Mouse (Mus musculus): ENCODE data around the gene Slc25a25. TPM values are rescaled to one million over a fixed set of nuclear protein-coding genes. Genes with fewer than 3 reads are reported as not detected.

The Slc25a25 gene
- total RNA-seq (2012; rRNA removed), result 22.1 and 23.4 TPM in 2 replicates

DNA sequence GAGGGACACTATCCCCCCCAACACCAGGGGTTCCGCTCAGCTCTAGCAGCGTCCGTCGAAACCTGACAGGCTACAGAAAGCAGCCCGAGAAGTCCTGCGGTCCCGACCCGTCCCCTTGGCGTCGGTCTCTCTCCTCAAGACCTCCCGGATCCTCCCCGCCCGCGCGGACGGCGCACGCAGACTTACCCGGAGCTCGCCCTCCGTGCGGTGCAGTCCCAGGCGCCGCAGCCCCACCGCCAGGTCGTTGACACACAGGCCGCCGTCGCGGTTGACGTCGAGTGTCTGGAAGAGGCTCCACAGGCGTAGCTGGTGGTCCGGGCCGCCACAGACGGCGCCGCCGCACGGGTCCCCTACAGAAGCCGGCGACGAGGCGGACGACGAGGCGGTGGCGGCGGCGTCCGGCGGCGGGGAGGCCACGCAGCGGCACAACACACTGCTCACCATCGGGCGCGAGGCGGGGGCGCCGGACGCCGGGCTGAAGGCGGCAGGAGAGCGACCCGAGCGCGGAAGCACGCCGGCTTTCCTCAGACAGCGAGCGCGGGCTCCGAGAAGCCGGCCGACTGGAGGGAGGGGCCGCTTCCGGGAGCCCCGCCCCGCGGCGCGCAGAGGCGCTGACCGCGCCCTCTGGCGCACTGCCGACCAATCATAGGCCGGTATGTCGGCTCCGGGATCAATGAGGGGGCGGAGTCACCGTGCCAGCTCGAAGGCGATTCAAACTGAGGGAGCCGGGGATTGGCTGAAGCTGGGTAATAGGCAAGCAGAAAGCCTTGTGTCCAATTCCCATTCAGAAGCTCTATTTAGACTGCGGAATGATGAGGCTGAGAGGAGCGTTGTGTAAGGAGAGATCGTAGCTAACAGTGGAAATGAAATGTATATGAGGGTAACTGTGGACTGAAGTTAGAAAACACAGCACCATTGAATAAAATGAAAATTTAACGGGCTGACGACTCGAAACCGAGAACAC, at the start of gene Slc25a25:
Gene Slc25a25 (minus strand): TSS at position 565 of the 964 bp plus-strand sequence.
- peak; percentile 96 for DNase-seq (ENCODE audit: low read depth, low spot score)
- Histone ChIP-seq H3K27ac (ENCODE audit: insufficient read depth, low read depth, low read length, poor library complexity, severe bottlenecking) (no peak within 1 kb of the TSS; the same call in 1 of the 2 replicates), H3K4me1 (ENCODE audit: control insufficient read depth in 2 of 2, insufficient read depth in 2 of 2, low read length in 2 of 2, poor library complexity in 1 of 2) (peaks cover 5 to 25% of the 10 kb centered on the region in 2 experiments; a peak in 2 of 4 replicates), H3K4me3 (ENCODE audit: insufficient read depth in 1 of 2, low read depth in 1 of 2, low read length in 2 of 2, poor library complexity in 1 of 2, severe bottlenecking in 1 of 2) (peak within 1 kb of the TSS; percentile 85 to 91), H3K36me3 (ENCODE audit: control insufficient read depth, insufficient read depth, low read length, poor library complexity, severe bottlenecking) (no peaks in the 10 kb centered on the region), H3K9me3 (ENCODE audit: control insufficient read depth, insufficient read depth, low read depth, low read length) (no peaks in the 10 kb centered on the region), H3K9ac (ENCODE audit: insufficient read depth, low read depth, low read length, poor library complexity, severe bottlenecking) (peak within 1 kb of the TSS; percentile 83)
- TF ChIP-seq ZC3H11A (IDR thresholded peaks at IDR 0.05; ENCODE audit: borderline replicate concordance, low read depth, low read length) (no peak), CHD2 (IDR thresholded peaks at IDR 0.05; ENCODE audit: low read depth, low read length) (no peak), MAFK (IDR thresholded peaks at IDR 0.05; ENCODE audit: insufficient read depth, low read depth, low read length) (no peak), ZNF384 (IDR thresholded peaks at IDR 0.05; ENCODE audit: low read depth, low read length) (no peak), HCFC1 (IDR thresholded peaks at IDR 0.05; ENCODE audit: borderline replicate concordance, insufficient read depth, low read length) (no peak)
- in situ Hi-C loops (cut with MboI; ENCODE audit: low sequenced_read_pairs in 2 of 2, unreplicated experiment in 2 of 2), result no loop called here

DNA sequence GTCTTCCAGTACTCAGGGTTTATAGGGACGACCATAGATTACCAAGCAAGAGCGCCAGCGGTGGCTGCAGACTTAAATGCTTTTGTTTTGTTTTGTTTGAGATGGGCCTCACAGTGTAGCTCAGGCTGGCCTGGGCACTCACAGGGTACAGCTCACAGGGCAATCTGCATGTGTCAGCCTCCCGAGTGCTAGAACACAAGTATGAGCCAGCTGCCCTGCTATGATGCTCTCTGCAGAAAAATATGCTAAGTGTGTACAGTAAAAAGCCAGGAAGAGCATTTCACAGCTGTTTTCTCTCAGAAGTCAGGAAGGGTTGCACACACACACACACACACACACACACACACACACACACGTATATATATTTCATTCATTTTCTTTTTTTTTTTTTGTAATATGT, 49.2 kb upstream of the Slc25a25 start:
- H3K9me3 ChIP-seq (ENCODE audit: control insufficient read depth, insufficient read depth, low read depth, low read length), result no peaks in the 10 kb centered on the region
- no peak overlapping the region for H3K9ac ChIP-seq (ENCODE audit: insufficient read depth, low read depth, low read length, poor library complexity, severe bottlenecking)
- no peak overlapping the region for H3K4me3 ChIP-seq (ENCODE audit: insufficient read depth in 1 of 2, low read depth in 1 of 2, low read length in 2 of 2, poor library complexity in 1 of 2, severe bottlenecking in 1 of 2)
- no peaks in the 10 kb centered on the region for H3K36me3 ChIP-seq (ENCODE audit: control insufficient read depth, insufficient read depth, low read length, poor library complexity, severe bottlenecking)
- H3K4me1 ChIP-seq (ENCODE audit: control insufficient read depth in 2 of 2, insufficient read depth in 2 of 2, low read length in 2 of 2, poor library complexity in 1 of 2), result peaks cover 5 to 13% of the 10 kb centered on the region in 2 experiments; a peak in 3 of 4 replicates
- DNase-seq (ENCODE audit: low read depth, low spot score), result no peak
- no peak overlapping the region for H3K27ac ChIP-seq (ENCODE audit: insufficient read depth, low read depth, low read length, poor library complexity, severe bottlenecking)
- in situ Hi-C loops (cut with MboI; ENCODE audit: low sequenced_read_pairs in 2 of 2, unreplicated experiment in 2 of 2), result no loop called here
- TF ChIP-seq ZC3H11A (IDR thresholded peaks at IDR 0.05; ENCODE audit: borderline replicate concordance, low read depth, low read length) (no peak), ZNF384 (IDR thresholded peaks at IDR 0.05; ENCODE audit: low read depth, low read length) (no peak), HCFC1 (IDR thresholded peaks at IDR 0.05; ENCODE audit: borderline replicate concordance, insufficient read depth, low read length) (no peak), CHD2 (IDR thresholded peaks at IDR 0.05; ENCODE audit: low read depth, low read length) (no peak), MAFK (IDR thresholded peaks at IDR 0.05; ENCODE audit: insufficient read depth, low read depth, low read length) (no peak)

DNA sequence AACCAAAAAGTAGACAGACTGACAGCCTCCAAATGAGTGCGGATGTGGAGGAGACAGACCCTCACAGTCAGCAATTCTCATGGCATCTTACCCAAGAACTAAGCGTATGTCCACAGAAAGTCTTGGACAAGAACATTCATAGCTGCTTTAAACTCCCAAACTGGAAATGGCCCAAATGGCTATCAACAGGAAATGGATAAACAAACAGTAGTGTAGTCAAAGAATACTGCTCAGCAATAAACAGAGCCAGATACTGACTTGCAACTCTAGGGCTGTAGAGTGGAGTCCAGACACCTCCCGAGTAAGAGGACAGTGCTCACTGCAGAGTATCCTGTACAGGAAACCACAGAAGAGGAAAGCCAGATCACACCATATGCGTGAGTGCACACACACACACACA, 48.1 kb upstream of the Slc25a25 start:
- no peak for DNase-seq (ENCODE audit: low read depth, low spot score)
- H3K4me1 ChIP-seq (ENCODE audit: control insufficient read depth in 2 of 2, insufficient read depth in 2 of 2, low read length in 2 of 2, poor library complexity in 1 of 2), result peaks cover 5 to 13% of the 10 kb centered on the region in 2 experiments; a peak in 3 of 4 replicates
- H3K9ac ChIP-seq (ENCODE audit: insufficient read depth, low read depth, low read length, poor library complexity, severe bottlenecking), result no peak overlapping the region
- H3K9me3 ChIP-seq (ENCODE audit: control insufficient read depth, insufficient read depth, low read depth, low read length), result no peaks in the 10 kb centered on the region
- no peaks in the 10 kb centered on the region for H3K36me3 ChIP-seq (ENCODE audit: control insufficient read depth, insufficient read depth, low read length, poor library complexity, severe bottlenecking)
- in situ Hi-C loops (cut with MboI; ENCODE audit: low sequenced_read_pairs in 2 of 2, unreplicated experiment in 2 of 2), result no loop called here
- no peak overlapping the region for H3K27ac ChIP-seq (ENCODE audit: insufficient read depth, low read depth, low read length, poor library complexity, severe bottlenecking)
- H3K4me3 ChIP-seq (ENCODE audit: insufficient read depth in 1 of 2, low read depth in 1 of 2, low read length in 2 of 2, poor library complexity in 1 of 2, severe bottlenecking in 1 of 2), result no peak overlapping the region
- TF ChIP-seq CHD2 (IDR thresholded peaks at IDR 0.05; ENCODE audit: low read depth, low read length), result no peak

DNA sequence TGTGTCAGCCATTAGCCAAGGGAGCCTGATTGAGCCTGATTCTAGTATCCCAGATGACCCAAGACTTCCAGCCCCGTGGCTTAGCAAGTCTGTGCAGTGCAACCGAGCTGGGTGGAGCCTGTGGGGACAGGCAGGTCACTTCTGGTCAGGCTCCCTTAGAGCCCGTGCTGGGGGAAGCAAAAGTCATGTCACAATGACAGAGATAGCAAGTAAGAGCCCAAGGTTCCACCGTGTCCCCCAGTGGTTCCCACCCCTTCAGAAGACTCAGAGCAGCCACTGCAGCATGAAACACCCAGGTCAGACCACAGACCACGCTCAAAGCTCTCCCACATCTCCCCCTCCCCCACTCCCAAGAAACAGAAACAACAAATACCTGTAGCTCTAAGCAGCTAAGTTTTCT, 44.9 kb upstream of the Slc25a25 start:
- no peak overlapping the region for H3K9ac ChIP-seq (ENCODE audit: insufficient read depth, low read depth, low read length, poor library complexity, severe bottlenecking)
- peaks cover 0 to 17% of the 10 kb centered on the region in 2 experiments; a peak in 2 of 4 replicates for H3K4me1 ChIP-seq (ENCODE audit: control insufficient read depth in 2 of 2, insufficient read depth in 2 of 2, low read length in 2 of 2, poor library complexity in 1 of 2)
- H3K27ac ChIP-seq (ENCODE audit: insufficient read depth, low read depth, low read length, poor library complexity, severe bottlenecking), result no peak overlapping the region
- DNase-seq (ENCODE audit: low read depth, low spot score), result no peak
- H3K4me3 ChIP-seq (ENCODE audit: insufficient read depth in 1 of 2, low read depth in 1 of 2, low read length in 2 of 2, poor library complexity in 1 of 2, severe bottlenecking in 1 of 2), result no peak overlapping the region
- TF ChIP-seq ZNF384 (IDR thresholded peaks at IDR 0.05; ENCODE audit: low read depth, low read length), result no peak
- no peaks in the 10 kb centered on the region for H3K9me3 ChIP-seq (ENCODE audit: control insufficient read depth, insufficient read depth, low read depth, low read length)
- H3K36me3 ChIP-seq (ENCODE audit: control insufficient read depth, insufficient read depth, low read length, poor library complexity, severe bottlenecking), result no peaks in the 10 kb centered on the region
- in situ Hi-C loops (cut with MboI; ENCODE audit: low sequenced_read_pairs in 2 of 2, unreplicated experiment in 2 of 2), result no loop called here

Data from ES-E14 (cell line).